Mouse (Mus musculus) gastrocnemius, postnatal 36 days (tissue): ENCODE results near the gene E330009J07Rik. TPM values are rescaled to one million over a fixed set of nuclear protein-coding genes. Genes with fewer than 3 reads are reported as not detected.
A peak's percentile ranks its signal among the peaks of the same experiment; 100 is the strongest.

Experiments
- DNase-seq, 2 experiments: peaks; one replicate each; pipeline ENCODE4 v3.0.0; 2022
- intact Hi-C: fragments of 180-260 bp; cut with DNase I; formaldehyde crosslinking; loops from one replicate; pipeline ENCODE4 v1.15.1; 2025
- total RNA-seq, 2 experiments: library from RNA; stranded (reverse); gene quantifications; 2 replicates each; pipeline ENCODE4 v1.2.3; 2021

E330009J07Rik gene
- total RNA-seq, 2 experiments from 2014 or later, result 1.0 to 1.6 TPM

DNA sequence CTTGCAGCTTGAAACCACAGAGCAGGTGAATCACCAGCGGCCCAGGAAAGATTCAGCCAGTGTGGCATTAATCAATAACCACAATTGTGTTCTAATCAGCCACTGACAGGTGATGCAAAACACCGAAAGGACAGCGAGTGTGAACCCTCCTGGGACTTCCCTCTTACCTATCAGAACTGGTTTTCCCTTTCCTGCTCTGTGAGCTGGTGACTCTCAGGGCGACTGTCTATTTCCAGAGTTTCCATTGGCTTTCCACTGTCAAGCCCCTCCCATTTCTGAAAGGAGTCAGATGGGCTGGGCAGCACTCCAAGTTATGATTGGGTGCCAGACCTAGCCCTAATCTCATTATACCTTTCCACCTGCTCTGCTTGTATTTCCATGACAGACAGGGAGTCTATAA is 4.6 kb downstream of the E330009J07Rik start:
- DNase-seq, result no peak
- intact Hi-C loops, result no loop called here

DNA sequence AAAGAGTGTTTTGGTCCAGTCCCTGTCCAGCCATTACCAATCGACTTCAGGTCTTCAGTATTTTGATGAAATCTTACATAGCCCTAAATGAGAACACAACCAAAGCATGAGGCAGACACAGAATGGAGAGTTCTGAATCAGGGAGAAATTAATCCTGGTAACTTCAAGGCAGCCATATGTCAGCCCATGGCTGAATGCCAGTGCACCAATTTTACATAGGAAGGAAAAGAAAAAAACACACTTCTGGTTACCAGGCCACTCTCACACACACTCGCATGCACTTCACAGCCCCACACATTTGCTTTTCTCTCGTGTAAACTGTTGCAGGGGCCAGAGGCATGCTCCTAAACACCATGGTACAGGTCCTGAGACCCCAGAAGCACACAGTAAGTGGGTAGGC is 5.1 kb downstream of the E330009J07Rik start:
- intact Hi-C loops, result no loop called here
- no peak for DNase-seq

DNA sequence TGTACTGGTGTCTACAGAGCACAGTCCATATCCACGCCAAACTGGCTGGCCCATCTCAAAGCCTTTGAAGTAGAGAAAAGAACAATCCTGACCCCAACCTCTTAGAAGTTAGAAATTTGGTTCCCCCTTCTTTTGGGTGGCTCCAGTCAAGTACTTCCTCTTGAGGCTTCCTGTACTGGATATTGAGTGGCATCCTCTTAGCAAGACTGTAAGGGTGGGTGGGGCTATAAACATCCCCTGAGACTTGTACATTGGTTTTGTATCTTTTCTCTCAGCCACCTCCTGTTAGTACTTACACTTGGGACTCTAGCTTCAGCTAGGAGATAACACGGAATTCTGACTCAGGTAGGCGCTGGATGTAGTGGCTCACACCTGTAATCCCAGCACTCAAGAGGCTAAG is 5.7 kb downstream of the E330009J07Rik start:
- intact Hi-C loops, result no loop called here
- DNase-seq, result no peak

DNA sequence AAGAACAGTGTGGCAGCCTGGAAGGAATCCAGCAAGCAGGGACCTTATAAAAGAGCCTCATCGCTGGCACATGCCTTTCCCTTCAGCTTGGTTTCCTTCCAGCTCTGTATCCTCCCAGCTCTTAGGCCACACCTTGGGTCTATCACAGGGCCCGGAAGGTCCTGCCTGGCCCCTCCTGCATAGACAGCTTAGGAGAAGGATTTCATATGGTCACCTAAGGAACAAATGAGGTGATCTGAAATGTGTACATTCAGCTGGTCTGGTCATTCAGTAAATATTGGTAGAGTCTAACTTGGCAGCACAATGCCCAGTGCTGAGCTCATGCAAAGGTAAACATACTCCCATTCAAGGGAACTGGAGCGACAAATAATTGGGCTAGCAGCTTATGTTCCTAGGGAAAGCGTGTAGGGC is 6.4 kb downstream of the E330009J07Rik start:
- intact Hi-C loops, result no loop called here
- no peak for DNase-seq

DNA sequence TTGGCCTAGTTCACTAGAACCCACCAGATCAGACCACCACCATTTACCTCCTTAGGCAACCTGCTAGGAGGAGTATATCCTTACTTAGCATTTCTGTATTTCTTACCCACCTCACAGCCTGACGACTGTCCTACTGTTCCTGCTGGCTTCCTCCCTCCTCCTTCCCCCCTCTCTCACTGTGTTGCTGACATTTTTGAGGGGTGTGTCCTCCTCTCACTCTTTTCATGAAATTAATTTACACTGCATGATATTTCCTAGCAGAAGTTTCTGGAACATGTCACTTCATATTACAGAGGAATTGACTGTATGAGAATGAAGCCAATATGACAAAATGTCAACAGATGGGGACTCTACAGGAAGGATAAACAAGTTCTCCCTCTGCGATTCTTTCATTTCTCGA is 7.2 kb downstream of the E330009J07Rik start:
- intact Hi-C loops, result no loop called here
- DNase-seq, result no peak

DNA sequence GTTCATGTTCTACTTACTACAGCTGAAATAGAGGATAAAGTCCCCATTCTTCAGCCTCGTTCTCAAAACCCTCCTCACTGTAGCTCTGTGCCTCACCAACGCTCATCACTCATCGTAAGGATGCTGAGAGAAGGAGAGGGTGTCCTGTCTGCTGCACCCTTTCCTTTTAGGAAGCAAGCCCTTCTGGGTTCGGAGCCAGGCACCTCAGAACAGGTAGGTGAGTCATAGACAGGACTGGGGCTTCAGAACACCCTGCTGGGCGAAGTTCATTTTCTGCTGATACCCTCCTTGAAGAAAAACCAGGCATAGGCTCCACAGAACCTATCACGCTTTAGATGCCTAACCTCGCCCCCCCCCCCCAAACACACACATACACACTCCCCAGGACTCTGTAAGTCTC is 8.5 kb downstream of the E330009J07Rik start:
- intact Hi-C loops, result no loop called here
- no peak for DNase-seq

DNA sequence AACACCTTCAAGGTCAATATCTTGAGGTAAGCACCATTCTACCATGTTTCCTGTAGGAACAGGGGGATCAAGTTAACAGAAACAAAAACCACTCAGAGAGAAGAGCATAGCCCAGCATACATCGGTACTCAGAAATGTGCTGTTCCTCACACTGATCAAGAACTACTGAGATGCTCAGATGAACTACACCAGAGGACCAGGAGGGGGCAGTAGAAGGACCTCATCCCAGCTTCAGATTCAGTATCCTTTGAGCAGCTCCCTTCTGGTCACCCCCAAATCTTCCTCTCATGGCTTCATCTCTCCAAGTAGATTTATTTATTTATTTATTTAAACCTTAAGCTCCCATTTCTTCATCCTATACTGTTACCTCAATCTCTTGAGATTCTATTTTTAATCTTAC is 12.2 kb downstream of the E330009J07Rik start:
- intact Hi-C loops, result no loop called here
- DNase-seq, result no peak

DNA sequence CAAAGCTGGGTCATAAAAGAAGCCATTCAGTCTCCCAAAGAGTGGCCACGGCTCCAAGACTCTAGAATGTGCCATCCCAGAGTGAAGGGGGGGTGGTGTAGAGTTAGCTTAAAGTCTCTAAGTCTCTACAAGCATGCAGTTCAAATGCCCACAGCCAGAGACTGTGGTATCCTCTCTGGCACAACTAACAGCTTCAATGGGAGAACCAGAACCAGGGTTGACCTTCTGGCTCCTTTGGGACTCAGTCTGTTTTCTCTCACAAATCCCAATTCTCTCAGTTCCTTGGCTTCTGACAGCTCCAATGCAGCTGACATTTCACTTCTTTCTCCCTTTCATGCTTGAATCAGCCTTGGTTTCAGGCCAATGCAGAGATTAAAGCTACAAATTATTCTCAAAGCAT is 12.9 kb downstream of the E330009J07Rik start:
- DNase-seq, result no peak
- intact Hi-C loops, result no loop called here

DNA sequence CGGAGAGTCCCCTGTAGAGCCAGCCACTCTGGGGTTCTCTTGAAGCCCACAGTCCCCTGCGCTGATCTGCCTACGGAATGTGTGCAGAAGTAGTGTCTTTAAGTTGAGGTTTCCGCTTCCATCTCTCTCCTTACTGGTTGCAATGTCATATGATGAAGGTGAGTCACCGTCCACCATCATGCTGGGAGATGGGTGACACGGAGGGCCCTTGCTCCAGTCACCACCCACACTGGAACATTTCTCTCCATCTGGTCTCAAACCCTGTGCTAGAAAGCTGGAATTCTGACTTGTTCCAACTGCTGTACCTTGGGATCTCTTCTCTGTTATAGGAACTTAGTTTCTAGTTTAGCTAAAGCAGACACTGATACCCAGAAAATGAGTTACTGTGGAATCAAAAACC is 14.8 kb downstream of the E330009J07Rik start:
- no peak for DNase-seq
- intact Hi-C loops, result no loop called here

DNA sequence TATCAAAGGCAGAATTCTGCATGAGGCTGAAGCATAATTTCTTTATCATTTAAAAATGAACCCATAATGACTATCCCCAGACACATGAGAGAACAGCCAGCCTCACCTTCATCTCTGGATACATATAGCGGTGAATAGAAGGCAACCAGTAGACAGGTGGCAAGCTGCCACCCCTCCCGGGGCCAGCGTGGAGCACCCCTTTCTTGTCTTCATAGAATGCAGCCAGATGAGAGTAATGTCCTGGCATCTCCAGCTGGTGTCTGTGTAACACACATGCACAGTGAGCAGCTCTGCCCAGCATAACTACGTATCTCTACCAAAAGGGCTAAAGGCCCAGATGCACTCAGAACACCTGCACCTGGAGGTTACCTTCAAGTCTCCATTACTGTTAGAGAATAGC is 17.5 kb downstream of the E330009J07Rik start:
- no peak for DNase-seq
- intact Hi-C loops, result no loop called here

DNA sequence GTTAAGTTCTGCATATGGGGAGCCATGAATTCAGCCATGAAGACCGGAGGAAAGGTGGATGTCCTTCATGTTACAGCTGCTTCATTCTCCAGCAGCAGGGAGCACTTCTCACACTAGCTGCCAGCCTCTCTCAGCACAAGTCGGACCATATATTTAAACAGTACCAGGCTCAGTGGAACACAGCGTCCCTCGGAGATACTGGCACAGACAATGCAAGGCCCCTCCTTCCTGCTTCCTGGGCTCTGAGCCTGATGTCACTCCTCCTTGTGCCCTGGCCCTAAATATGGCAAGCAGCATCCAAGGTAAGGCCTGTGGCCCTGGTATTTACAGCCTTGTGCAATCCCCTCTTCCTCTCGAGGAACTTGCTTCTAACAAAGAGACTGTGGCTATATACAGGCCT is 20.1 kb downstream of the E330009J07Rik start:
- no peak for DNase-seq
- intact Hi-C loops, result no loop called here

DNA sequence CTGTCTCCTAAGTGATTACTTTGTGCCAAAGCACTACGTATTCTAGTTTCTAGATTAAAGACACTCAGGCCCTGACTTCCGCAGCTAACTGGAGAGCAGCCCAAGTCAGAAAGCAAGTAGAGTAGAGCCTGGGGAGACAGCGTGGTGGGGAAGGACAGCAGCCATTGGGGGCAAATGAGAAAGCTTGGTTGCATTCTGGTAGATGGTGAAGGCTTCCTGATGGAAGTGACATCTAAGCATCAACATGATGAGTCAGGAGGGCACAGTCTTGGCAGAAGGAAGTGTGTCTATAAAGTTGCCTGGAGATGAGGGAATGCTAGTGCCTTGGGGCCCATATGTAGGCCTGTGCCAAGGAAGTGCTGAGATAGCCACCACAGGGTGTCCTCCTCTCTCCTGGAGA is 22.4 kb downstream of the E330009J07Rik start:
- intact Hi-C loops, result no loop called here
- no peak for DNase-seq

DNA sequence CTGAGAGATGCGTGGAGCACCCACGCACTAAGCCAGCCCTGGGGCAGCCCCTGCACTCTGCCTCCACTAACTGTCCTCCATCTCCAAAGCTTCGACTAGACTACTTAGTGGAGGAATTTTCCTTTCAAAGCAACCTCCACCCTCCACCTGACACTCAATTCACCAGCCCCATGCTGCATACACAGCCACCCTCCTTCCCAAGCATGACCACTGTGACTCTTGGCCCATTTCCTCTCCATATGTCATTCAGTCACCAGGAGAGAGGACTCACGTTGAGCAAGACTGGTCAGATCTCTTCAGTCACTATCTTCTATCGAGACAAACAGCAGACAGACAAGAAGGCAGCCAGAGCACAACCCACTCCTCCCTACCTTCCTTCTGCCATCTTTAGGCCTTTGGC is 22.9 kb downstream of the E330009J07Rik start:
- intact Hi-C loops, result no loop called here
- no peak for DNase-seq

DNA sequence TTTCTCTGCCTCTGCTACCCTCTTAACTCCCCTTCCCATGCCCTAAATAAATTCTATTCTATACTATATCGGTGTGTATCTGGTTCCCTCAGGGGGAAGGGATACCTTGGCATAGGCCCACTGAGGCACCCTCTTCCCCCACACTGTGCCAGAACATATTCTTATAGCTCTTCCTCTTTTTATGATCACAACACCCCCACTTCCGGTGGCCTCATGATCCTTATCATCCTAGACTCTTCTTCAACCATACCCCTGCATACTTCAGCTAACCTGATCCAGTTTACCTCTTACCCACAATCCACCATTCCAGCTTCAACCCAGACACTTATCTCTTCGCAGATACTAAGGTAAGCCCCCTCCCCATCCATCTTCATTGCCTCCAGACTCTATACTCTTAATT is 24.9 kb downstream of the E330009J07Rik start:
- intact Hi-C loops, result no loop called here
- no peak for DNase-seq

DNA sequence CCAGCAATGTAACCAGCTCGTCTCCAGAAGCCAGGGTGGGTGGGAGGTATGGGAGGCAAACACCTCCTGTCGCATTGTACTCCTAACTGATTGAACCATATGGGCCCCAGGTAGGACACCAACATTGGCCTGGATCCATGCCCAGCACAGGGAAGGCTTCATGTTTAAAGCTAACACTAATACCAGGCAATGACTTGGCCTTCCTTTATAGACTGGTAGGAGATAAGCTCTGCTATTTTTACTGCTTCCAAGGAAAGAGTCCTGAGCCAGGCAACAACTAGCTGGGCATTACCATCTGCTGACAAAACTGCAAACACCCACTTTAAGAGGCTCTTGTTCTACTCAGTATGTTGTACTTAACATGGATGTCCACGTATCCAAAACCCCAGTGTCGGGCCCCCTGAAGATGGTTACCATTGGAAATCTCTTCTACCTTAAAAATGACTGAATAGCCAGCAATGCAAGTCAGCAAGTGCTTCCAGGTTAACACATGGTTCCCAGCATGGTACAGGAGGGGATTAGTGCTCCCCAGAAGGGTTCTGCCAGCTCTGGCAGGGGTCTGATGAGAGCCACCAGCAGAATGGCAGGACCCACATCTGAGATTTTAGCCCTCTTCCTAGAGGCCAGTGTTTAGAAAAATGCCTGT is 32.2 kb downstream of the E330009J07Rik start:
- intact Hi-C loops, result no loop called here

DNA sequence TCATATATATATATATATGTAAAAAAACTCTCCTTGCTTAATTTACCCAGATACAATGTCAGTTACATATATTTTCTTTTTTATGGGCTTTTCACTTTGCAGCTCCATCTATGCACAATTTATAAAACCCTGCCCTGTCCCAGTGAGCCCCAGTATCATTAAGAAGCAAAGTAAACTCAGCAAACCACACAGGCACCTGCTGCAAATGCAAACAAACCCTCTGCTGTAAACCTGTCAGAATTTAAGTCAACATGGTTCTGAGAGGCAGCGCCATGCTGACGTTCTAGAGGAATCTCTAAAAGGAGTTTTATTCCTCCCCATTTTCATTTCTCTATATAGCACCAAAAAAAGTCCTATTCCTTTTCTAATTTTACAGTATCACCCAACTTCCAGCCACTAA is 33.9 kb downstream of the E330009J07Rik start:
- intact Hi-C loops, result no loop called here
- no peak for DNase-seq

More for the DNA sequence above, 32.2 kb downstream of the E330009J07Rik start:
- no peak for DNase-seq

DNA sequence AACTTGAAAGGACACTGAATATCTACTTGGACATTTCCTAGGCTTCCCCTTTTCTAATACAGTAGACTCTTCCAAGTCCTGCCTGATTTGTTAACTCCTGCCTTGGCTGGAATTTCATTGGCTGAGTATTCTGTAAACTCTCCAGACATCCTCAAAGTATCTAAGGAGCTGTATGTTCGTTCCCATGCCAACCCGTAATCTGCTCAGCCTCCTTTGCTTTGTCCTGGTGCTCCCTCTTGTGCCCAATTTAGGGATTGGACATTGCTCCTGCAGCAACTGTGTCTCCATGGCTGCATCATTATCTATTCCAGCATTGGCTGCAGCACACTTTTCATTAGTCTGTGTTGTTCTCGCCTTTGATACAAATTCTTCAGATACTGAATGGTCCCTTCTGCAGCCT is 42.7 kb downstream of the E330009J07Rik start:
- intact Hi-C loops, result loop anchor here (5.0 kb wide), 1 partner anchor 156 kb away; no protein-coding TSS in a partner anchor
- peak in 1 of 2 experiments; percentile 11 for DNase-seq

DNA sequence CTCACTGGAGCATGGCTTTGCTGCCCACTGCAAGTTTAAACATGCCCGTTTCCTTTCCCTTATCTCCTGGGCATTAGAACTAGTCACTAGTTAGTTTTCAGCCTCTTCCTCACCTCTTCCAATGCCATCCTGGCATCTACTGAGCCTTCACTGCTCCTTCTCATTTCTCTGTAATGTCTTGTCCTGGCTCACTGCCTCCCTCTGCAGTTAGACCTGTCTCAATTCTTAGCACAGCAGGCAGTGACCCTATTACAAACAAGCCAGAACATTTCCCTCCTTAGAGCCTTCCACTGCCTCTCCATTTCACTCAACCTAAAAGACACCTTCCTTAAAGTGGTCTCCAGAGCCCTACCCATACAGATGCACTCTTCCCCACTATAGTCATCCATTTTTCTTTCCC is 45.0 kb downstream of the E330009J07Rik start:
- no peak for DNase-seq
- intact Hi-C loops, result loop anchor here (5.0 kb wide), 1 partner anchor 154 kb away; no protein-coding TSS in a partner anchor

DNA sequence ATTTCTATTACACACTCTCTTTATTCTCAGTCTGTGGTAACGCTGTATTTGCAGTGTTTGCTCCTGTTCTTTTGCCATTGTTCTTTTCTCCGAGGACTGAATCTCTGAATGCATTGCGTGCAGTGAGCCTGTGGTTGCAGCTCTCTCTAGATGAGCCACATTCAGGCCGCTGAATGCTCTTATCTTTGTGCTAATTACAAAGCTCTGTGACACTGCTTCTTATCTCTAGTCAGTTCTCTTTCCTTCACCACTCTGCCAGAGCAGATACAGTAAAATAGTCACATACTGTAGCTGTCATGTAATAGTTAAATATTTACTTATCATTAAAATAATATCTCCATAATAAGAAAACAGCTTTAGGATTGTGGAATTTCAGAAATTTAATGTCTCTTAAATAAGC is 47.3 kb downstream of the E330009J07Rik start:
- intact Hi-C loops, result no loop called here
- no peak for DNase-seq

DNA sequence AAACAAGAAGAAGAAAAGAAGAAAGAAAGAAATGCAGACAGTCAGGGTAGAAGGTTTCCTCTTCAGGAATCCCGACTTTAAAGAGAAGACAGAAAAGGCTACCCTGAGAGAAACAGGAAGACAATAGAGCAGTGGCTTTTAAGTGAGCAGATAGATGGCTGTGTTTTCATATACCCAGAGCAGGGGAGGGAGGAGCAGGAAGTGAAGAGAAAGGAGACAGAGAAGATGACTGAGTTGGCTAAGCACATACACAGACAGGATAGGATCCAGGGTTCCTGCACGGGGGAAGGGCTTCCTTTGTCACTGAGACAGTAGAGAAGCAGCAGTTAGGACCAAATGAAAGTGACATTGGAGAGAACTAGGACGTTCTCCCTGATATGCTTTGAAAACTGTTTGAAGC is 50.3 kb downstream of the E330009J07Rik start:
- intact Hi-C loops, result no loop called here
- DNase-seq, result no peak

DNA sequence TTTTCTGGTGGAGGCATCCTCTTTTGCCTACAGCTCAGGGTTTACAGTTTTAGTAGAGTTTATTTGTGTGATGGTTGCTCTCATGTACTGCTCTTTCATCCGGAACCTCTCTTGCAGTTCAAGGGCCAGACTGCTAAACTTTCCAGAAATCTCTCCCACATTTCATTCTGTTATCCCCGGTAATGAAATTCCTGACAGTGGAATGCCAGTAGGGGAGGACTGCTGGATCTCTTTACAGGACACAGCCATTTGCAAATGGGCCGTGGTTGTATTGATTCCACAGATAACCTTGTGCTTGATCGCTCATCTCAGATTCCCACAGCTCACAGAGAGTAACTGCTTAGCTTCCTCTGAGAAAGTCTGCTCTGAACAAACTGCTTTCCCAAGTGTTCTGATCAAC is 54.0 kb downstream of the E330009J07Rik start:
- intact Hi-C loops, result no loop called here

DNA sequence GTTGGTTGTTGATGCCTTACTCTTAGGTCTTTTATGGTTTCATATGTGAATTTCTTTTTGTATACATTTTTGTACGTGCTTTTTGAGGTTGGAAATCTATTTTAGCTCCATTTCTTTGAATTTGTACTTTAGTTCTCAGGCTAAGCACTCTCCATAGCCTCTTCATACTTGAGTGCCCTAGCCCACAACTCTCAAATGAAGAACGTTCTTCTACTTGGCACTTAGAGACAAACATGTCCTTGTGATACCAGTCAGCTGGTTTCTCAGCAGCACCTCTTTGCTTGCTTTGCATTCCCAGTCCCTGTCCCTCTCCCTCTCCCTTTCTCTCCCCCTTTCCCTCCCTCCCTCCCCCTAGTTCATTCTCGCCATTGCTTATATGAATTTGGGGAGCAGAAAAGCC is 55.8 kb downstream of the E330009J07Rik start:
- DNase-seq, result no peak
- intact Hi-C loops, result no loop called here

More for the DNA sequence above, 54.0 kb downstream of the E330009J07Rik start:
- no peak for DNase-seq

DNA sequence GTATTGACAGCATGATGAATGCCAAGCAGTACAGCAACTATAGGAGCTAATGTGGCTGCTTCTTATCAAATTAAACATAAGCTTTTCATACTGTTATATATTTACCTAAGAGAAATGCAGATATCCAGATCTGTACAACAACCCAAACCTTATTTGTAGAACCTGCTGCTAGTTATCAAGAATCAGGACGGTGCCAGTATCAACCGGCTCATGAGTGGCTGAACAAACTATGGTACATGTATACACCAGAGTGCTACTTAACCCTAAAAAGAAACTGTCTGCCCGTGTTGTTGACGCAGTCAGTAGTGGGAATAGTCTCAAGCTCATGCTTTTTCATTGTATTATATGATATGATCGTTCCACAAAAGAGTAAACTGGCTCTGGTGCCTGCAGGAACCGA is 64.9 kb downstream of the E330009J07Rik start:
- intact Hi-C loops, result no loop called here
- no peak for DNase-seq
